Mouse (Mus musculus) liver, postnatal 0 days (tissue): ENCODE data around the gene Fcgr1. TPM values are rescaled to one million over a fixed set of nuclear protein-coding genes. Genes with fewer than 3 reads are reported as not detected.

Experiments used
- ATAC-seq: fragments of 200-750 bp; cut with Nextera tagmentation; 2 replicates; pipeline ENCODE4 v1.8.0; 2017; ENCODE audit warnings: mild to moderate bottlenecking, moderate library complexity
- DNase-seq: peaks from one replicate; pipeline ENCODE4 v3.0.0-alpha.2; 2016
- H3K27ac ChIP-seq: fragments of 300-500 bp; sonication (generic); 2 replicates; pipeline ENCODE4 v1.5.1; 2014; ENCODE audit warnings: antibody characterized with exemption, moderate library complexity, mild to moderate bottlenecking, low read depth
- H3K27me3 ChIP-seq: fragments of 300-500 bp; sonication (generic); 2 replicates; pipeline ENCODE4 v1.6.1; 2014; ENCODE audit warnings: low read length, control low read depth, mixed read lengths; ENCODE audit not compliant: insufficient read depth
- H3K36me3 ChIP-seq: fragments of 300-500 bp; sonication (generic); replicated peaks from 2 replicates; pipeline ENCODE4 v1.6.1; 2014; ENCODE audit warnings: mild to moderate bottlenecking, control low read depth, low read length, moderate library complexity, mixed read lengths; ENCODE audit not compliant: insufficient read depth
- H3K4me1 ChIP-seq: fragments of 300-500 bp; sonication (generic); 2 replicates; pipeline ENCODE4 v1.6.1; 2014; ENCODE audit warnings: antibody characterized with exemption, mild to moderate bottlenecking, control low read depth; ENCODE audit not compliant: insufficient read depth
- H3K4me2 ChIP-seq: fragments of 300-500 bp; sonication (generic); 2 replicates; pipeline ENCODE4 v1.6.1; 2014; ENCODE audit warnings: low read depth, mild to moderate bottlenecking, low read length, moderate library complexity, mixed read lengths
- H3K4me3 ChIP-seq: fragments of 300-500 bp; sonication (generic); 2 replicates; pipeline ENCODE4 v1.5.1; 2014; ENCODE audit warnings: low read depth, low read length
- H3K9ac ChIP-seq: fragments of 300-500 bp; sonication (generic); replicated peaks from 2 replicates; pipeline ENCODE4 v1.6.1; 2014; ENCODE audit warnings: mild to moderate bottlenecking, moderate library complexity
- H3K9me3 ChIP-seq: fragments of 300-500 bp; sonication (generic); 2 replicates; pipeline ENCODE4 v1.6.1; 2016; ENCODE audit warnings: mild to moderate bottlenecking, control low read depth, low read length, mixed read lengths
- CTCF ChIP-seq: sonication (generic); IDR thresholded peaks from 2 replicates; pipeline ENCODE4 v1.5.1; 2016; ENCODE audit warnings: antibody characterized with exemption, low read depth
- EP300 ChIP-seq: IDR thresholded peaks from 2 replicates; pipeline ENCODE4 v1.6.1; 2016; ENCODE audit warnings: antibody characterized with exemption, low read depth, mild to moderate bottlenecking
- WGBS: fragments of 180-500 bp; shearing (Covaris S2); extraction: QIAGEN DNeasy Blood & Tissue Kit; methylation state at CpG from one replicate; pipeline ENCODE4 v1.1.7; 2014; ENCODE audit not compliant: insufficient replicate concordance; 5-methylcytosine and 5-hydroxymethylcytosine counted together
- polyA plus RNA-seq: library from polyadenylated mRNA; unstranded; fragments of >200 nt; fragmentation: Nextera tagmentation; extraction: Ambion mirVana; gene quantifications from 2 replicates; pipeline ENCODE4 v1.2.1, GENCODE M21; 2015

Fcgr1 gene
- polyA plus RNA-seq, 1 experiment from 2014 or later = 6.2 TPM

DNA sequence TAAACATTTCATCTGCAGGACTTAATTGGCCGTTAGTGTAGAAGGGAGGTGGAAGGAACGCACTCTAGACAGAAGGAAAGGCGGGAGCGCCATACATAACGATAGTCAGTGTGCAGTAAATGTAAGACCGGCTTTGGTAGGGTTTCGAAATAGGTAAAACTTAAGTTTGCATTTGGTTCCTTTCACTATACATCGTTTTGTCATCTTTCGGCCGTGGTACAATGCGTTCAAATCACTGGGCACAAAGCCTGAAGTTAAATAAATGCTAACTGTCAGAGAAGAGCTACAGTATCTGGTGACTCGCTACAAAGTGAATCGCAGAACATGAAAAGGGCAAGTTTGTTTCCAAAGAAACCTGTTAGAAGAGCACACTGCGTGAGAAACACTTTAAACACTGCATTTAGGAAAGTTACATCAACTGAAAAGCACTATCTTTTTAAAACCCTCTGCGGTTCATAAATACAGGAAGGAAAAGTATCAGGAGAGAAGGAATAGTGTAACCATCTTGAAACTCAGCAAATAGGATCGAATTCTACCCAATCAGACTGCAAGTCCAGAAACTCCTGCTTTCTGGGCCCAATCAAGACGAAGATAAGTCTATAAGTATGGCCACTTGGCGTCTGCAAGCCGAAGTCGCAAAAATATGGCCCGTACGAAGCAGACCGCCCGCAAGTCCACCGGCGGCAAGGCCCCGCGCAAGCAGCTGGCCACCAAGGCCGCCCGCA, 25.6 kb downstream of the Fcgr1 start, which contains the start of gene Hist2h3b:
Gene Hist2h3b (plus strand): TSS at position 604 of the 725 bp plus-strand sequence.
- Histone ChIP-seq H3K4me3 (peak within 1 kb of the TSS; percentile 52), H3K4me1 (peaks cover 26% of the 10 kb centered on the region), H3K9ac (peak within 1 kb of the TSS; percentile 85), H3K9me3 (no peaks in the 10 kb centered on the region), H3K27me3 (no peaks in the 10 kb centered on the region), H3K36me3 (no peaks in the 10 kb centered on the region), H3K27ac (peak within 1 kb of the TSS; percentile 99), H3K4me2 (peak within 1 kb of the TSS; percentile 89)
- ATAC-seq (peak; percentile 49), DNase-seq (peak; percentile 82)
- TF ChIP-seq CTCF = no peak
- peak; percentile 70 for TF ChIP-seq EP300
- 22% methylated on average over 28 of the region's 30 CpGs for WGBS

- TF ChIP-seq CTCF (no peak), EP300 (no peak)
- H3K9me3 ChIP-seq = no peaks in the 10 kb centered on the region
- no peaks in the 10 kb centered on the region for H3K36me3 ChIP-seq
- peak overlapping the region; percentile 52 for H3K4me3 ChIP-seq
- peak overlapping the region; percentile 98 for H3K27ac ChIP-seq
- DNase-seq (no peak), ATAC-seq (no peak)
- H3K9ac ChIP-seq = peak overlapping the region; percentile 85
- WGBS = 69% methylated on average over 4 of the region's 4 CpGs
- H3K27me3 ChIP-seq = no peaks in the 10 kb centered on the region
- H3K4me1 ChIP-seq = peaks cover 27% of the 10 kb centered on the region
- peak overlapping the region; percentile 60; the same call in 1 of the 2 replicates for H3K4me2 ChIP-seq
These were observed 26.2 kb downstream of the Fcgr1 start for GRCm38 (mm10) chr3:96267541-96267940.

GRCm38 (mm10) chr3:96266132-96266710, 27.5 kb downstream of the Fcgr1 start:
- peak; percentile 69; the same call in 1 of the 2 replicates for TF ChIP-seq EP300
- TF ChIP-seq CTCF = no peak
- no peak overlapping the region for H3K4me2 ChIP-seq
- 60% methylated on average over 8 of the region's 8 CpGs for WGBS

DNA sequence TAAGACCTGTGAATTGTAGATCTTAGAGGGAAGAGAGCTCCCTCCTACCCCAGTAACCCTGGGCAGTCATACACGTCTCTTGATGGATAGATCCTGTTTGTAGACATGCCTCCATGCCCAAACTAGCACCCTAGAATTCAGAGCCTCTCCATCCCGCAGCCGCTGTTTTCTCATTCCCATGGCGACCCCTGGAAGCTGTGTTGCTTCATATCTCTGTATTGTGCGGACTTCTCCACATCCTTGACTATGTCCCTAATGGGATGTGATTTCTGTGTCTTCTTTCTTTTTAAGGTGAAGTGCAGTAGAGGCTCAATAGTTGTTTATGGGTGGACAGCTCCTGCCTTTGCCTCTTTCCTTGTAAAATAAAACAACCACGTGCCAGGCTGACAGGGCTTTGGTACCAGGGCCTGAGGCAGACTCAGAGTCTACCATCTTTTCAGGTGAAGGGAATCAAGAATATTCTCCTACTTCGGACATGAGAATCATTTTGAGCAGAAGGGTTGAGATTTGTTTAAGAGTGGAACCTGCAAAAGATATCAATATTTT, 29.3 kb downstream of the Fcgr1 start:
- ATAC-seq = no peak
- TF ChIP-seq EP300 (no peak), CTCF (no peak)
- Histone ChIP-seq H3K4me1 (peaks cover 32% of the 10 kb centered on the region), H3K4me3 (peak overlapping the region; percentile 70), H3K9me3 (no peaks in the 10 kb centered on the region), H3K9ac (peak overlapping the region; percentile 91), H3K27ac (peak overlapping the region; percentile 99), H3K36me3 (no peaks in the 10 kb centered on the region), H3K27me3 (no peaks in the 10 kb centered on the region), H3K4me2 (peak overlapping the region; percentile 82)
- 64% methylated on average over 7 of the region's 7 CpGs for WGBS
- no peak for DNase-seq

More at GRCm38 (mm10) chr3:96266132-96266710, 27.5 kb downstream of the Fcgr1 start:
- ATAC-seq (no peak), DNase-seq (no peak)
- no peak overlapping the region for H3K9ac ChIP-seq
- peaks cover 36% of the 10 kb centered on the region for H3K4me1 ChIP-seq
- peak overlapping the region; percentile 62 for H3K27ac ChIP-seq
- H3K27me3 ChIP-seq = no peaks in the 10 kb centered on the region
- H3K4me3 ChIP-seq = no peak overlapping the region
- H3K9me3 ChIP-seq = no peaks in the 10 kb centered on the region
- no peaks in the 10 kb centered on the region for H3K36me3 ChIP-seq

GRCm38 (mm10) chr3:96263558-96264403, 30.0 kb downstream of the Fcgr1 start:
- Histone ChIP-seq H3K27me3 (no peaks in the 10 kb centered on the region), H3K9me3 (no peaks in the 10 kb centered on the region), H3K4me2 (peak overlapping the region; percentile 82), H3K27ac (peak overlapping the region; percentile 99), H3K4me3 (peak overlapping the region; percentile 70), H3K4me1 (peaks cover 32% of the 10 kb centered on the region), H3K36me3 (no peaks in the 10 kb centered on the region), H3K9ac (peak overlapping the region; percentile 91)
- ATAC-seq (peak; percentile 40), DNase-seq (peak; percentile 65)
- TF ChIP-seq EP300 (no peak), CTCF (no peak)
- WGBS = 4% methylated on average over 27 of the region's 27 CpGs
